Mouse (Mus musculus) liver, embryonic 11.5 days (tissue): Measurements from ENCODE around the gene Ube2f. TPM values are rescaled to one million over a fixed set of nuclear protein-coding genes. Genes with fewer than 3 reads are reported as not detected.
A peak's percentile ranks its signal among the peaks of the same experiment; 100 is the strongest.

ENCODE experiments used
- ATAC-seq: fragments of 200-750 bp; cut with Nextera tagmentation; replicated peaks from 2 replicates; pipeline ENCODE4 v1.8.0; 2017; ENCODE audit warnings: moderate number of reproducible peaks, mild to moderate bottlenecking, moderate TSS enrichment, moderate library complexity; ENCODE audit not compliant: low FRiP score
- DNase-seq: peaks from one replicate; pipeline ENCODE4 v3.0.0-alpha.2; 2017; ENCODE audit warnings: low spot score
- H3K27ac ChIP-seq: fragments of 300-500 bp; sonication (generic); 2 replicates; pipeline ENCODE4 v1.5.1; 2014; ENCODE audit warnings: mild to moderate bottlenecking, low read depth, low read length, control low read depth
- H3K27me3 ChIP-seq: fragments of 300-500 bp; sonication (generic); replicated peaks from 2 replicates; pipeline ENCODE4 v1.6.1; 2014; ENCODE audit warnings: low read length, mixed read lengths; ENCODE audit not compliant: control insufficient read depth, insufficient read depth
- H3K36me3 ChIP-seq: fragments of 300-500 bp; sonication (generic); 2 replicates; pipeline ENCODE4 v1.6.1; 2014; ENCODE audit warnings: mild to moderate bottlenecking, low read length, moderate library complexity, mixed read lengths; ENCODE audit not compliant: control insufficient read depth, insufficient read depth
- H3K4me1 ChIP-seq: fragments of 300-500 bp; sonication (generic); replicated peaks from 2 replicates; pipeline ENCODE4 v1.6.1; 2014; ENCODE audit warnings: low read length, mixed read lengths; ENCODE audit not compliant: control insufficient read depth, insufficient read depth
- H3K4me2 ChIP-seq: fragments of 300-500 bp; sonication (generic); 2 replicates; pipeline ENCODE4 v1.6.1; 2014; ENCODE audit warnings: mild to moderate bottlenecking, control low read depth, moderate library complexity
- H3K4me3 ChIP-seq: fragments of 300-500 bp; sonication (generic); 2 replicates; pipeline ENCODE4 v1.5.1; 2014; ENCODE audit warnings: low read depth, low read length, control low read depth
- H3K9ac ChIP-seq: fragments of 300-500 bp; sonication (generic); 2 replicates; pipeline ENCODE4 v1.6.1; 2014; ENCODE audit warnings: low read depth, low read length, control low read depth
- H3K9me3 ChIP-seq: fragments of 300-500 bp; sonication (generic); 2 replicates; pipeline ENCODE4 v1.6.1; 2016; ENCODE audit warnings: low read length, inconsistent platforms, mixed read lengths; ENCODE audit not compliant: control insufficient read depth
- WGBS: fragments of 180-500 bp; shearing (Covaris S2); extraction: QIAGEN DNeasy Blood & Tissue Kit; methylation state at CpG from one replicate; pipeline ENCODE4 v1.1.7; 2014; 5-methylcytosine and 5-hydroxymethylcytosine counted together
- polyA plus RNA-seq: library from polyadenylated mRNA; unstranded; fragments of >200 nt; fragmentation: Nextera tagmentation; extraction: Ambion mirVana; gene quantifications from 2 replicates; pipeline ENCODE4 v1.2.1, GENCODE M21; 2014

The Ube2f gene
- polyA plus RNA-seq, 1 experiment from 2014 or later, result 78.5 TPM

DNA sequence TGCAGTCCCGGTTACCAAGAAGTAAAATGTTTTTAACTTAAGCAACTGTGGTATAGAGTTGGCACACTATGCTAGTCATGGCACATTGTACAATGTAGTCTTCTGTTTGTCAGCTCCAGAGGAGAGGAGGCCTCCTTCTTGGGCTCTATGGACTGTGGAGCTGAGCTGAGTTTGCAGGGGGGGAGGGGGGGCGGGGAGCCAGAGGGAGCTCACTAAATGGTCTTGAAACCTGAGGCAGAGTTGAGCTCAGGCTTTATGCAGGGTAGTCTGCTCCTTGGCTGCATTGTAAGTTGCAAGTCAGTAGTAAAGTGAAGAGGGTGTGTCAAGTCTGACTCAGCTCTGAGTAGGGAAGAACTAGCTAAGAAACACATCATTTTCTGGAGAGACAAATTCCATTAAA is 22.2 kb downstream of the Ube2f start:
- no peaks in the 10 kb centered on the region for H3K27me3 ChIP-seq
- H3K4me1 ChIP-seq, result no peaks in the 10 kb centered on the region
- DNase-seq (peak; percentile 12), ATAC-seq (no peak)
- peaks cover 5% of the 10 kb centered on the region; the same call in 1 of the 2 replicates for H3K36me3 ChIP-seq
- H3K9ac ChIP-seq, result no peak overlapping the region
- H3K4me2 ChIP-seq, result no peak overlapping the region
- H3K9me3 ChIP-seq, result no peaks in the 10 kb centered on the region
- WGBS, result 80% methylated on average over 2 of the region's 2 CpGs
- no peak overlapping the region for H3K27ac ChIP-seq
- no peak overlapping the region for H3K4me3 ChIP-seq

DNA sequence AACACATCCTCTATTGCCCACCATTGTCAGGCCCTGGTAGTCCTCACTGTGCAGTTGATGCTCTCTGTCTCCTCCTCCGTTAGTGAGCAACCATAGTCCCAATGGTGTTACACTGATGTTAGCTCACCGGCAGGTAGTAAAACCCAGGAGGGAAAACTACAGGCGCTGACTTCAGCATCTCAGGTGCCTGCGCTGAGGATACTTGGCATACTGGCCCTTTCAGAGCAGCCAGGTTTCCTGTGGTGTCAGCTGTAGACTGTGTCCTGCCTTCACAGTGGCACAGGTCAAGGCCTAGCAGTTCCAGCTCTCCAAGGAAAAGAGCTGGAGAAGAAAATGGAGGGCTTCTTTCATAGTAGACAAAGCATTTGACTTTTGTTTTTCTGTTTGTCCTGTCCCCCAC is 26.5 kb downstream of the Ube2f start:
- Histone ChIP-seq H3K4me3 (no peak overlapping the region), H3K9me3 (no peaks in the 10 kb centered on the region), H3K36me3 (peaks cover 13% of the 10 kb centered on the region), H3K4me1 (no peaks in the 10 kb centered on the region), H3K4me2 (no peak overlapping the region), H3K9ac (no peak overlapping the region), H3K27ac (no peak overlapping the region), H3K27me3 (no peaks in the 10 kb centered on the region)
- DNase-seq, result peak; percentile 27
- no peak for ATAC-seq
- WGBS, result 88% methylated on average over 4 of the region's 4 CpGs

DNA sequence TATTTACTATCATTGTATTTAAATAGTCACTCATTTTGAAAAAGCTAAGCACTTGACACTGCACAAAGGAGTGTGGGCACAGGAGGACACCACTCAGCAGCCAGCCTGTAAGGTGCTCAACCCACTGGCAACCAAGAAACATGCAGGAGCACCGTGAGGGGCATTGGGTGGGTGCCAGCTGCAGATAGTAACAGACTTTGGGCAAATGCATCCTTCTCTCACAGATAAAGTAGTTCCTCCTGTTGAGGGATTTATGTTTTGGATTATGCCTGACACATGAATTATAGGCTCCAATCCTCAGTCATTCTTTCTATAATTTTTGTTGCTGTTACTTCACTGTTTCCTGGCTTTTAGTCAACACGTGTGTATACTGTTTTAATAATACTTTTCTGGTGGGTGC is 27.4 kb downstream of the Ube2f start:
- peaks cover 13% of the 10 kb centered on the region for H3K36me3 ChIP-seq
- H3K4me3 ChIP-seq, result no peak overlapping the region
- H3K4me1 ChIP-seq, result no peaks in the 10 kb centered on the region
- no peak overlapping the region for H3K27ac ChIP-seq
- DNase-seq (no peak), ATAC-seq (no peak)
- H3K4me2 ChIP-seq, result no peak overlapping the region
- WGBS, result 70% methylated on average over 2 of the region's 2 CpGs
- no peaks in the 10 kb centered on the region for H3K9me3 ChIP-seq
- no peaks in the 10 kb centered on the region for H3K27me3 ChIP-seq
- H3K9ac ChIP-seq, result no peak overlapping the region

DNA sequence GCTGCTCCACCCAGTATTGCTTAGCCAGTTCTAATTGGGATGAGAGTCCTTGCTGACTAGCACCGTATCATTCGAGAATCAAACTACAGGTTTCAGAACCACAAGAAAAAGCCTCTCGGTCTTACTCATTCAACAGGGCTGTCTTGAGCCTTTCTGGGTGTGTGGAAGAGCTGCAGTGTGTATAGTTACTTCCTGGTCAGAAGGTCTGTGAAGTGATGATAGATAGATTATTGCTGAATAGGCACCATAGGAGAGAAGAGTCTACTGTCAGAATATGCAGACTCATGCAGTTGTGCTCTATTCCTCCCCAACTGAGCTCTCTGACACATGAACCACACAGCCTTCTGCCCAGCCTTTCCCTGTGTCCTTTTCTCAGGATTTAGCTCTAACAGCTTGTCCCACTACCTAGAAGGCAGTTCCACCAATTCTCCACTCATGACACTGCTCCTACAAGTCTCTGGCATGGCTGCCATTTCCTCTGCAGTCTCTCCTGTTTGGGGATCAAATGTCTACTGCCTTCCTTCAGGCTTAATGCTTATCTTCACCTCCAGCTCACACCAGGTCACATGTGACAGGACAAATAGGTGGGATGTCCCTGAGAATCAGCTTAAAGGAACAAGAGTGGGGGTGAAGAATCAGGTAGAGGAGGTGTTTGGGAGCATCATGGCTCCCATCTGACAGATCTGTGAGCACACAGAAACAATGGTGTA is 28.5 kb downstream of the Ube2f start:
- 90% methylated on average over 3 of the region's 3 CpGs for WGBS
- H3K4me3 ChIP-seq, result no peak overlapping the region
- H3K36me3 ChIP-seq, result peaks cover 16% of the 10 kb centered on the region
- H3K4me2 ChIP-seq, result no peak overlapping the region
- H3K9ac ChIP-seq, result no peak overlapping the region
- H3K4me1 ChIP-seq, result no peaks in the 10 kb centered on the region
- H3K27me3 ChIP-seq, result no peaks in the 10 kb centered on the region
- no peak for DNase-seq
- no peak overlapping the region for H3K27ac ChIP-seq
- H3K9me3 ChIP-seq, result no peaks in the 10 kb centered on the region
- ATAC-seq, result peak; percentile 71

DNA sequence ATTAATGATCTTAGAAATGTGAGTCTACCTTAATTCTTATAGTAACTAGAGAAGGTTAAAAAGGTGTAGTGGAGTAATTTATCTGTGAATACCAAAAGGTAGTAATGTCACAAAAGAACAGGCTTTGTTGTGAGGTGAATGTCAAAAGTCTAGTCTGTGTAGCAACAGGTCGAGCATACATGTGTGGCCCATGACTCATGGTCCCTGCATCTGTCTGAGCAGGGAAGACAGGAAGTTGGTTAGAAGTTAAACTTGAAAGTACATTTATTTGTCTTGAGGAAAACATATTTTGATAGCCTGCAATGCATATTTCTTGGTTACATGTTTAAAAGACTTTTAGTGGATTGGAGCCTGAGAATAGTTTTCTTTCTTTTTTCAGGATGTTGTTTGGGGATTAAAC is 29.0 kb downstream of the Ube2f start:
- DNase-seq, result no peak

DNA sequence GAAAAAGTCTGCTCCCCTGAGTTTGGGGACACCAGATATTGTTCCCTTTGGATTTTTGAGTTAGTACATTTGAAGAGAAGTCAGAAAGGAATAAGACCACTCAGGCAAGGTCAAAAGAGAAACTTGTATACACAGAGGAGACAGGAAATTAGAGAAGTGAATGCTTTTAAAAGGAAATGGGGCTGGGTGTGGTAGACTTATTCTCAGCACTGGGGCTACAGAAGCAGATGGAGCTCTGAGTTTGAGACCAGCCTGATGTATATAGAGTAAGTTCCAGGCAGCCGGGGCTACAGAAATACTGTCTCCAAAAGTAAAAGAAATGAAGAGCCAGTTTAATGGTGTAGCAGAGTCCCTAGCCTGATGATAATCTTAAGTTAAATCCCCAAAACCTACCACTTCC is 32.5 kb downstream of the Ube2f start:
- ATAC-seq (no peak), DNase-seq (no peak)
- no peak overlapping the region for H3K27ac ChIP-seq
- H3K9ac ChIP-seq, result no peak overlapping the region
- H3K27me3 ChIP-seq, result no peaks in the 10 kb centered on the region
- H3K4me2 ChIP-seq, result no peak overlapping the region
- H3K9me3 ChIP-seq, result no peaks in the 10 kb centered on the region
- no peaks in the 10 kb centered on the region for H3K4me1 ChIP-seq
- peaks cover 26% of the 10 kb centered on the region for H3K36me3 ChIP-seq
- no peak overlapping the region for H3K4me3 ChIP-seq
- 80% methylated on average over 1 of the region's 1 CpGs for WGBS

More for the DNA sequence above, 29.0 kb downstream of the Ube2f start:
- no peaks in the 10 kb centered on the region for H3K4me1 ChIP-seq
- no peak overlapping the region for H3K9ac ChIP-seq
- peaks cover 16% of the 10 kb centered on the region for H3K36me3 ChIP-seq
- no peaks in the 10 kb centered on the region for H3K27me3 ChIP-seq
- no peak overlapping the region for H3K4me2 ChIP-seq
- H3K4me3 ChIP-seq, result no peak overlapping the region
- ATAC-seq, result no peak
- 69% methylated on average over 1 of the region's 1 CpGs for WGBS
- no peaks in the 10 kb centered on the region for H3K9me3 ChIP-seq
- no peak overlapping the region for H3K27ac ChIP-seq

DNA sequence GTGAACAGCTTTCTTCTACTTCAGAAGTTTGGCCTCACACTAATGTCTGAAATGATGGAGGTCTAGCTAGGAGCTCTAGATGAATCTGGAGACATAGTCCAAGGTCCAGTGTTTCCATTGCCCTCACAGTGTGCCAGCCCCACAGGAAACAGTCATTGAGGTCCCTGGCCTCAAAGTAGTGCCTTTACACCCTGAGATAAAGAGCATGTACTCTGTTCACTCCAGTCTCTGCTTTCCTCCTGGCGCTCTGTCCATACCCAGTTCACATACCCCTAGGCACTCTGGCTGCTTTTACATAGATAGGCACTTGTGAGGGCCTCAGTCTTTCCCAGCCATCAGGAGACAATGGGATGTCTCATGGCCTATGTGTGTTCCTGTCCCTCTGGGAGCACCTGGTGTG is 39.3 kb downstream of the Ube2f start:
- H3K27ac ChIP-seq, result no peak overlapping the region
- H3K9me3 ChIP-seq, result no peaks in the 10 kb centered on the region
- no peak overlapping the region for H3K9ac ChIP-seq
- 95% methylated on average over 1 of the region's 1 CpGs for WGBS
- H3K27me3 ChIP-seq, result no peaks in the 10 kb centered on the region
- H3K36me3 ChIP-seq, result peaks cover 16% of the 10 kb centered on the region; the same call in 1 of the 2 replicates
- H3K4me3 ChIP-seq, result no peak overlapping the region
- no peak for DNase-seq
- ATAC-seq, result no peak
- H3K4me1 ChIP-seq, result no peaks in the 10 kb centered on the region
- no peak overlapping the region for H3K4me2 ChIP-seq

DNA sequence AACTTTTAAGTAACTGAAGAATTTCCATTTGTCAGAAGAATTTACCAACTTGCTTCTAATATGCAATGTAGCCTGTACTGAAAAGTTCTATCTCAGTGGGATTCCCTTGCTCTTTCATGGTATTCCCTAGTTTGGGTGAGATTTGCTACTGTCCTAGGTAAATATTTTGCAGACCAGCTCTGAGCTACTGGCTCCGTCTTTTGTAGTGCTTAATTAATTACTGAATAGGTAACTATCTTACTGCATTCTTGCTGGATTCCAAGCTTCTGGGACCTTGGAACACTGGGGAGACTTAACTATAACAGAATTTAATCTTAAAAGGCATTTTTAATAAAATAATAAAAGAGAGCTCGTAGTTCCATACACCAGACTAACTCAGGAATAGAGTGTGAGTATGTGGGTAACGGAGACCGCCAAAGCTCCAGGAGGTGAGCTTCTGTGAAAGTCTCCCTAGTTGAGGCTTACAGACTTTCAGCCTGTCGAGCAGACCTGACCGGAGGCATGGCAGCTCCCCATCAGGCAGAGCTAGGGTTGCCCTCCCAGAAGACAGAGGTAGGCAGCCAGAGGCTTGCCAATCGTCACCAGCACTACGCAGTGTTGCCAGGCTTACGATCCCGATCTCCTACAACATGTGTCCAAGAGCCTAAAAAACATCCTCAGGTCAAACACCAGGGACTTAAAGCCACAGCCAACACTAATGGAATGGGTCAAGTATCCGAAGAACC is 42.2 kb downstream of the Ube2f start:
- Histone ChIP-seq H3K4me2 (no peak overlapping the region), H3K27ac (no peak overlapping the region), H3K27me3 (no peaks in the 10 kb centered on the region), H3K36me3 (peaks cover 2% of the 10 kb centered on the region; the same call in 1 of the 2 replicates), H3K4me3 (no peak overlapping the region), H3K9me3 (no peaks in the 10 kb centered on the region), H3K9ac (no peak overlapping the region), H3K4me1 (no peaks in the 10 kb centered on the region)
- ATAC-seq (no peak), DNase-seq (no peak)
- 91% methylated on average over 11 of the region's 11 CpGs for whole genome bisulfite sequencing

DNA sequence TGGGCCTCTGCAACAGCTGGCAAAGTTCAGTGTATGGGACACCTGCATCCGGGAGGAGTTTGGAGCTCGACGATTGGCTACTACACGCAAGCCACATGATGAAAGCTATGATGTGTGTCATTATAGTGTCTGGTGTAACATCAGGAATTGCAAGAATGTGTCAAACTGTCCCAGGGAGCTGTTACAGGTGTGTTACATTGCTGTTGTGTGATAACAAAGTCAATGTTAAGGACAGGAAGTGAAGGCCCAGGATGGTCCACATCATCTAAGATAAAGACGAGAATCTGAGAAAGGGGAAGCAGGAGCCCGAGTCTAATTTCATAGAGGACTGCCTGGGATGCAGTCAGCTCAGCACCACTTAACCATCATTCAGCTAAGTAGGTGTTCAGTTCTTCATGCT is 45.4 kb downstream of the Ube2f start:
- H3K27ac ChIP-seq, result no peak overlapping the region
- H3K9ac ChIP-seq, result no peak overlapping the region
- ATAC-seq (no peak), DNase-seq (no peak)
- no peaks in the 10 kb centered on the region for H3K9me3 ChIP-seq
- peaks cover 14% of the 10 kb centered on the region for H3K4me1 ChIP-seq
- H3K4me2 ChIP-seq, result no peak overlapping the region
- no peaks in the 10 kb centered on the region; the same call in 1 of the 2 replicates for H3K36me3 ChIP-seq
- WGBS, result 76% methylated on average over 6 of the region's 6 CpGs
- H3K27me3 ChIP-seq, result no peaks in the 10 kb centered on the region
- no peak overlapping the region for H3K4me3 ChIP-seq
